Mouse (Mus musculus) stomach, postnatal 0 days (tissue): ENCODE measurements around the gene Cept1. TPM values are rescaled to one million over a fixed set of nuclear protein-coding genes. Genes with fewer than 3 reads are reported as not detected.

ENCODE experiments used
- ATAC-seq: fragments of 200-750 bp; cut with Nextera tagmentation; 2 replicates; pipeline ENCODE4 v1.8.0; 2017; ENCODE audit not compliant: low FRiP score, low TSS enrichment
- DNase-seq: peaks from one replicate; pipeline ENCODE4 v3.0.0-alpha.2; 2016; ENCODE audit warnings: low spot score
- H3K27ac ChIP-seq: fragments of 300-500 bp; sonication (generic); replicated peaks from 2 replicates; pipeline ENCODE4 v1.5.1; 2014; ENCODE audit warnings: mild to moderate bottlenecking, control low read depth
- H3K27me3 ChIP-seq: fragments of 300-500 bp; sonication (generic); 2 replicates; pipeline ENCODE4 v1.6.1; 2014; ENCODE audit warnings: low read length; ENCODE audit not compliant: control insufficient read depth, insufficient read depth
- H3K36me3 ChIP-seq: fragments of 300-500 bp; sonication (generic); 2 replicates; pipeline ENCODE4 v1.6.1; 2014; ENCODE audit warnings: low read length, mixed read lengths; ENCODE audit not compliant: control insufficient read depth, insufficient read depth
- H3K4me1 ChIP-seq: fragments of 300-500 bp; sonication (generic); replicated peaks from 2 replicates; pipeline ENCODE4 v1.6.1; 2014; ENCODE audit warnings: antibody characterized with exemption; ENCODE audit not compliant: control insufficient read depth, insufficient read depth
- H3K4me2 ChIP-seq: fragments of 300-500 bp; sonication (generic); replicated peaks from 2 replicates; pipeline ENCODE4 v1.6.1; 2014; ENCODE audit warnings: low read depth, mild to moderate bottlenecking, control low read depth, moderate library complexity
- H3K4me3 ChIP-seq: fragments of 300-500 bp; sonication (generic); 2 replicates; pipeline ENCODE4 v1.5.1; 2014; ENCODE audit warnings: low read depth, low read length, control low read depth
- H3K9ac ChIP-seq: fragments of 300-500 bp; sonication (generic); 2 replicates; pipeline ENCODE4 v1.6.1; 2014; ENCODE audit warnings: mild to moderate bottlenecking, low read length, control low read depth, mixed read lengths
- H3K9me3 ChIP-seq: fragments of 300-500 bp; sonication (generic); 2 replicates; pipeline ENCODE4 v1.6.1; 2016; ENCODE audit warnings: low read length; ENCODE audit not compliant: control insufficient read depth
- CTCF ChIP-seq: IDR thresholded peaks from 2 replicates; pipeline ENCODE4 v1.5.1; 2016; ENCODE audit warnings: antibody characterized with exemption, low read depth, mild to moderate bottlenecking, moderate library complexity
- EP300 ChIP-seq: optimal IDR thresholded peaks from 2 replicates; pipeline ENCODE3; 2016; ENCODE audit warnings: antibody characterized with exemption
- WGBS: fragments of 180-500 bp; shearing (Covaris S2); extraction: QIAGEN DNeasy Blood & Tissue Kit; methylation state at CpG from one replicate; pipeline ENCODE4 v1.1.7; 2014; 5-methylcytosine and 5-hydroxymethylcytosine counted together
- polyA plus RNA-seq: library from polyadenylated mRNA; unstranded; fragments of >200 nt; fragmentation: Nextera tagmentation; extraction: Ambion mirVana; gene quantifications from 2 replicates; pipeline ENCODE4 v1.2.1, GENCODE M21; 2015

Cept1 gene
- polyA plus RNA-seq, 1 experiment from 2014 or later: 68.9 TPM

GRCm38 (mm10) chr3:106493882-106494281 lies 53.7 kb downstream of the Cept1 start:
- H3K9me3 ChIP-seq: no peaks in the 10 kb centered on the region
- DNase-seq (no peak), ATAC-seq (no peak)
- no peak overlapping the region for H3K9ac ChIP-seq
- H3K4me1 ChIP-seq: peaks cover 5% of the 10 kb centered on the region
- no peak overlapping the region for H3K27ac ChIP-seq
- no peak overlapping the region for H3K4me3 ChIP-seq
- no peak overlapping the region for H3K4me2 ChIP-seq
- WGBS: 79% methylated on average over 3 of the region's 3 CpGs
- no peak for TF ChIP-seq CTCF
- TF ChIP-seq EP300: no peak
- H3K36me3 ChIP-seq: no peaks in the 10 kb centered on the region
- no peaks in the 10 kb centered on the region for H3K27me3 ChIP-seq

DNA sequence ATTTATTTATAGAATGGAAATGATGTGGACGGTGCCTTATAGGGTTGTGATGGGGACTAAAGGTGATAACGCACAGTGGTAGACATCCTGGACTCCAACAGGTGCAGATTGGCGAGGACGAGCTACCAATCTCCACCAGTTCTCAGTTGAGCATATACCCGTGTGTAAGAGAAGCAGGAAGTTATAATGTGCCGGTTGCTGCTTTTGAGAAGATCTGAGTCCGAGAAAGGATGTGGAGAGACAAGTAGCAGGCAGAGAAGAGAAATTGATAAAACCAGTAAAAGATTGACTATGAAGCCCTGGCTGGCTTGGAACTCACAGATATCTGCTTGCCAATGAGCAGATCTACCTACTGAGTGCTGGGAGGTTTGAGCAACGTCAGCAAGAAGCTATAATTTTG lies 54.4 kb downstream of the Cept1 start:
- no peak overlapping the region for H3K9ac ChIP-seq
- H3K27me3 ChIP-seq: no peaks in the 10 kb centered on the region
- H3K4me1 ChIP-seq: peaks cover 5% of the 10 kb centered on the region
- DNase-seq (no peak), ATAC-seq (no peak)
- no peaks in the 10 kb centered on the region for H3K9me3 ChIP-seq
- TF ChIP-seq CTCF (no peak), EP300 (no peak)
- H3K4me3 ChIP-seq: no peak overlapping the region
- no peak overlapping the region for H3K27ac ChIP-seq
- no peak overlapping the region for H3K4me2 ChIP-seq
- 83% methylated on average over 8 of the region's 8 CpGs for WGBS
- H3K36me3 ChIP-seq: no peaks in the 10 kb centered on the region

DNA sequence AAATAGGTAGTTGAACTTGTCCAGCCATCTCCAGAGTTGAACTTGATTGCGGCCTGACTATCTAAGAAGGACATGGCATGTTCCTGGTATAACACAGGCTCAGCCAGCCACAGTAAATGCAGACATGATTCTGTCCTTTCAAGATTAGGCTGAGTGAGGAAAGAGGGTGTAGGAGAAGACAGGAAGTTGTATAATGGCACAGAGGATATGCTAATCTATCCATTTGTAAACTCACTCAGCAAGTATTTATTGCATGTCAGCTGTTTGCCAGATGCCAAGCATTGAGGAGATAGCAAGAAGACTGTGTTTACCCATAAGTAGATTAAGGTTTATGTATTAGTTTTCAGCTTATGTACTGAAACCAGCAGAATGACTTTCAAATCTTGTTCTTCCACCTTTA lies 54.9 kb downstream of the Cept1 start:
- H3K27me3 ChIP-seq: no peaks in the 10 kb centered on the region
- WGBS: 93% methylated on average over 1 of the region's 1 CpGs
- peaks cover 5% of the 10 kb centered on the region for H3K4me1 ChIP-seq
- TF ChIP-seq CTCF: no peak
- no peak for TF ChIP-seq EP300
- peak; percentile 15 for ATAC-seq
- no peak for DNase-seq
- no peak overlapping the region for H3K4me3 ChIP-seq
- no peaks in the 10 kb centered on the region for H3K9me3 ChIP-seq
- no peaks in the 10 kb centered on the region for H3K36me3 ChIP-seq
- H3K4me2 ChIP-seq: no peak overlapping the region
- H3K27ac ChIP-seq: peak overlapping the region; percentile 79; the same call in 1 of the 2 replicates
- H3K9ac ChIP-seq: no peak overlapping the region

DNA sequence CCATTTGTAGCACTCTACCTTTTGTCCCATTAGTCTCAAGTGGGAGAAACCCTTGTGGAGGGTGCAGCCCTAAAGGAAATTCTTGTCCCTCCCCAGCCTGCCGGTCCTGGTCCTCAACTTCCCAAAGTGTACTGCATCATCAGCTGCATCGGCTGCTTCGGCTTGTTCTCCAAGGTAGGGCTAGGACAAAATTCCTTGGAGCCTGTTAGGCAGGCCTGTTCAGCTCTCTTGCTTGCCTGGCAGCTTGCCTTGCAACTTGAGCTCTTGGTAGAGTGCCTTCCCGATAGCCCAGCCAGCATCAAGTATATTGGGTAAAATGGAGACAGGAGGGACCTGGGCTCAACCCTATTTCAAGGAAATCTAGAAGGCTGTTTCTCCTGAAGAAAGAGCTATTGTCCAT lies 57.4 kb downstream of the Cept1 start:
- TF ChIP-seq CTCF (no peak), EP300 (peak; percentile 64)
- no peaks in the 10 kb centered on the region for H3K9me3 ChIP-seq
- H3K4me1 ChIP-seq: peaks cover 3% of the 10 kb centered on the region; the same call in 1 of the 2 replicates
- DNase-seq: no peak
- H3K4me3 ChIP-seq: no peak overlapping the region
- ATAC-seq: no peak
- peak overlapping the region; percentile 31; the same call in 1 of the 2 replicates for H3K27ac ChIP-seq
- H3K36me3 ChIP-seq: no peaks in the 10 kb centered on the region
- H3K4me2 ChIP-seq: no peak overlapping the region
- WGBS: 87% methylated on average over 4 of the region's 4 CpGs
- no peak overlapping the region for H3K9ac ChIP-seq
- H3K27me3 ChIP-seq: no peaks in the 10 kb centered on the region

- Histone ChIP-seq H3K4me3 (no peak overlapping the region), H3K9me3 (no peaks in the 10 kb centered on the region), H3K27me3 (no peaks in the 10 kb centered on the region), H3K4me1 (no peaks in the 10 kb centered on the region; the same call in 1 of the 2 replicates), H3K27ac (peak overlapping the region; percentile 59; the same call in 1 of the 2 replicates), H3K9ac (no peak overlapping the region), H3K36me3 (no peaks in the 10 kb centered on the region), H3K4me2 (peak overlapping the region; percentile 20; the same call in 1 of the 2 replicates)
- DNase-seq: no peak
- WGBS: 89% methylated on average over 2 of the region's 2 CpGs
- TF ChIP-seq EP300 (no peak), CTCF (no peak)
- ATAC-seq: no peak
Measured at GRCm38 (mm10) chr3:106487551-106487950, 60.1 kb downstream of the Cept1 start.

GRCm38 (mm10) chr3:106485810-106486209 lies 61.8 kb downstream of the Cept1 start:
- TF ChIP-seq CTCF: no peak
- no peak for TF ChIP-seq EP300
- Histone ChIP-seq H3K4me2 (no peak overlapping the region), H3K36me3 (no peaks in the 10 kb centered on the region), H3K27ac (0 out of 2 replicates have a peak overlapping the region, but pooled peaks have one; percentile 24), H3K4me3 (no peak overlapping the region), H3K4me1 (no peaks in the 10 kb centered on the region; the same call in 1 of the 2 replicates), H3K27me3 (no peaks in the 10 kb centered on the region), H3K9ac (no peak overlapping the region), H3K9me3 (no peaks in the 10 kb centered on the region)
- peak; percentile 75 for DNase-seq
- peak; percentile 66 for ATAC-seq
- WGBS: 52% methylated on average over 5 of the region's 5 CpGs
